Mouse (Mus musculus): Measurements from ENCODE around the gene Cyp17a1. TPM values are rescaled to one million over a fixed set of nuclear protein-coding genes. Genes with fewer than 3 reads are reported as not detected.

Gene Cyp17a1
- polyA plus RNA-seq, 1 experiment from 2014 or later = not detected

GRCm38 (mm10) chr19:46642136-46642753, 30.7 kb downstream of the Cyp17a1 start:
- H3K4me3 ChIP-seq (ENCODE audit: inconsistent target) = no peak overlapping the region
- 93% methylated on average over 22 of the region's 22 CpGs for WGBS (ENCODE audit: missing documents)
- peaks cover 81% of the 10 kb centered on the region for H3K79me2 ChIP-seq (ENCODE audit: inconsistent target)
- H3K36me3 ChIP-seq (ENCODE audit: inconsistent target) = peaks cover 28% of the 10 kb centered on the region; the same call in 1 of the 2 replicates
- no peak overlapping the region for H3K27ac ChIP-seq

- Histone ChIP-seq H3K36me3 (ENCODE audit: inconsistent target) (peaks cover 28% of the 10 kb centered on the region; the same call in 1 of the 2 replicates), H3K27ac (no peak overlapping the region), H3K4me3 (ENCODE audit: inconsistent target) (no peak overlapping the region), H3K79me2 (ENCODE audit: inconsistent target) (peaks cover 83% of the 10 kb centered on the region)
- 64% methylated on average over 19 of the region's 19 CpGs for WGBS (ENCODE audit: missing documents)
Measured at GRCm38 (mm10) chr19:46641420-46642085, 31.4 kb downstream of the Cyp17a1 start.

GRCm38 (mm10) chr19:46640780-46641179, 32.2 kb downstream of the Cyp17a1 start:
- Histone ChIP-seq H3K36me3 (ENCODE audit: inconsistent target) (peaks cover 28% of the 10 kb centered on the region; the same call in 1 of the 2 replicates), H3K79me2 (ENCODE audit: inconsistent target) (peaks cover 88% of the 10 kb centered on the region), H3K27ac (no peak overlapping the region), H3K4me3 (ENCODE audit: inconsistent target) (no peak overlapping the region)
- WGBS (ENCODE audit: missing documents) = 86% methylated on average over 8 of the region's 8 CpGs

GRCm38 (mm10) chr19:46639496-46639895, 33.5 kb downstream of the Cyp17a1 start:
- H3K79me2 ChIP-seq (ENCODE audit: inconsistent target) = peaks cover 97% of the 10 kb centered on the region
- no peak overlapping the region for H3K4me3 ChIP-seq (ENCODE audit: inconsistent target)
- WGBS (ENCODE audit: missing documents) = 79% methylated on average over 14 of the region's 14 CpGs
- H3K36me3 ChIP-seq (ENCODE audit: inconsistent target) = peaks cover 18% of the 10 kb centered on the region; the same call in 1 of the 2 replicates
- no peak overlapping the region for H3K27ac ChIP-seq

GRCm38 (mm10) chr19:46639053-46639452, 33.9 kb downstream of the Cyp17a1 start:
- Histone ChIP-seq H3K79me2 (ENCODE audit: inconsistent target) (peaks cover 98% of the 10 kb centered on the region), H3K27ac (no peak overlapping the region), H3K36me3 (ENCODE audit: inconsistent target) (peaks cover 14% of the 10 kb centered on the region; the same call in 1 of the 2 replicates), H3K4me3 (ENCODE audit: inconsistent target) (no peak overlapping the region)

- Histone ChIP-seq H3K36me3 (ENCODE audit: inconsistent target) (peaks cover 12% of the 10 kb centered on the region; the same call in 1 of the 2 replicates), H3K79me2 (ENCODE audit: inconsistent target) (peaks cover 98% of the 10 kb centered on the region), H3K27ac (no peak overlapping the region), H3K4me3 (ENCODE audit: inconsistent target) (no peak overlapping the region)
- 96% methylated on average over 6 of the region's 6 CpGs for WGBS (ENCODE audit: missing documents)
Measured at GRCm38 (mm10) chr19:46637598-46637997, 35.4 kb downstream of the Cyp17a1 start.

- H3K36me3 ChIP-seq (ENCODE audit: inconsistent target) = peaks cover 19% of the 10 kb centered on the region; the same call in 1 of the 2 replicates
- peaks cover 98% of the 10 kb centered on the region for H3K79me2 ChIP-seq (ENCODE audit: inconsistent target)
- H3K27ac ChIP-seq = no peak overlapping the region
- H3K4me3 ChIP-seq (ENCODE audit: inconsistent target) = no peak overlapping the region
- 99% methylated on average over 8 of the region's 9 CpGs for WGBS (ENCODE audit: missing documents)
Measured at GRCm38 (mm10) chr19:46635766-46636165, 37.2 kb downstream of the Cyp17a1 start.

- H3K36me3 ChIP-seq (ENCODE audit: inconsistent target) = peaks cover 15% of the 10 kb centered on the region; the same call in 1 of the 2 replicates
- H3K79me2 ChIP-seq (ENCODE audit: inconsistent target) = peaks cover 100% of the 10 kb centered on the region
- H3K4me3 ChIP-seq (ENCODE audit: inconsistent target) = no peak overlapping the region
- 100% methylated on average over 9 of the region's 9 CpGs for WGBS (ENCODE audit: missing documents)
- H3K27ac ChIP-seq = no peak overlapping the region
Measured at GRCm38 (mm10) chr19:46631637-46632036, 41.3 kb downstream of the Cyp17a1 start.

- H3K36me3 ChIP-seq (ENCODE audit: inconsistent target) = peaks cover 19% of the 10 kb centered on the region
- H3K27ac ChIP-seq = no peak overlapping the region
- peaks cover 100% of the 10 kb centered on the region for H3K79me2 ChIP-seq (ENCODE audit: inconsistent target)
- WGBS (ENCODE audit: missing documents) = 57% methylated on average over 9 of the region's 9 CpGs
- H3K4me3 ChIP-seq (ENCODE audit: inconsistent target) = no peak overlapping the region
Measured at GRCm38 (mm10) chr19:46629807-46630206, 43.2 kb downstream of the Cyp17a1 start.

GRCm38 (mm10) chr19:46628403-46628802, 44.6 kb downstream of the Cyp17a1 start:
- no peak overlapping the region for H3K27ac ChIP-seq
- peaks cover 26% of the 10 kb centered on the region for H3K36me3 ChIP-seq (ENCODE audit: inconsistent target)
- 88% methylated on average over 10 of the region's 10 CpGs for WGBS (ENCODE audit: missing documents)

GRCm38 (mm10) chr19:46625519-46625918, 47.5 kb downstream of the Cyp17a1 start:
- Histone ChIP-seq H3K79me2 (ENCODE audit: inconsistent target) (peaks cover 100% of the 10 kb centered on the region), H3K4me3 (ENCODE audit: inconsistent target) (no peak overlapping the region), H3K36me3 (ENCODE audit: inconsistent target) (peaks cover 19% of the 10 kb centered on the region), H3K27ac (no peak overlapping the region)
- WGBS (ENCODE audit: missing documents) = 79% methylated on average over 10 of the region's 10 CpGs

More at GRCm38 (mm10) chr19:46628403-46628802, 44.6 kb downstream of the Cyp17a1 start:
- no peak overlapping the region for H3K4me3 ChIP-seq (ENCODE audit: inconsistent target)
- H3K79me2 ChIP-seq (ENCODE audit: inconsistent target) = peaks cover 100% of the 10 kb centered on the region

- H3K27ac ChIP-seq = no peak overlapping the region
- no peak overlapping the region for H3K4me3 ChIP-seq (ENCODE audit: inconsistent target)
- WGBS (ENCODE audit: missing documents) = 93% methylated on average over 12 of the region's 12 CpGs
- peaks cover 19% of the 10 kb centered on the region for H3K36me3 ChIP-seq (ENCODE audit: inconsistent target)
- H3K79me2 ChIP-seq (ENCODE audit: inconsistent target) = peaks cover 100% of the 10 kb centered on the region
Measured at GRCm38 (mm10) chr19:46625015-46625414, 48.0 kb downstream of the Cyp17a1 start.

- peaks cover 19% of the 10 kb centered on the region for H3K36me3 ChIP-seq (ENCODE audit: inconsistent target)
- 91% methylated on average over 19 of the region's 19 CpGs for WGBS (ENCODE audit: missing documents)
- H3K79me2 ChIP-seq (ENCODE audit: inconsistent target) = peaks cover 100% of the 10 kb centered on the region
- H3K4me3 ChIP-seq (ENCODE audit: inconsistent target) = no peak overlapping the region
- no peak overlapping the region for H3K27ac ChIP-seq
Measured at GRCm38 (mm10) chr19:46623790-46624772, 48.9 kb downstream of the Cyp17a1 start.

- WGBS (ENCODE audit: missing documents) = 80% methylated on average over 14 of the region's 16 CpGs
- Histone ChIP-seq H3K27ac (no peak overlapping the region), H3K36me3 (ENCODE audit: inconsistent target) (peaks cover 15% of the 10 kb centered on the region), H3K79me2 (ENCODE audit: inconsistent target) (peaks cover 97% of the 10 kb centered on the region), H3K4me3 (ENCODE audit: inconsistent target) (no peak overlapping the region)
Measured at GRCm38 (mm10) chr19:46623194-46623667, 49.7 kb downstream of the Cyp17a1 start.
